Mouse (Mus musculus) limb, embryonic 12.5 days (tissue): ENCODE data around the gene Kif3a. TPM values are rescaled to one million over a fixed set of nuclear protein-coding genes. Genes with fewer than 3 reads are reported as not detected.

Experiments
- ATAC-seq: fragments of 200-750 bp; cut with Nextera tagmentation; 2 replicates; pipeline ENCODE4 v1.8.0; 2017; ENCODE audit warnings: low read depth, moderate TSS enrichment; ENCODE audit not compliant: insufficient number of reproducible peaks, insufficient read depth, low FRiP score, low TSS enrichment
- H3K27ac ChIP-seq: fragments of 300-500 bp; sonication (generic); 2 replicates; pipeline ENCODE4 v1.5.1; 2016; ENCODE audit warnings: mild to moderate bottlenecking, moderate library complexity
- H3K27me3 ChIP-seq: fragments of 300-500 bp; sonication (generic); 2 replicates; pipeline ENCODE4 v1.6.1; 2016; ENCODE audit warnings: mild to moderate bottlenecking, moderate library complexity
- H3K36me3 ChIP-seq: fragments of 300-500 bp; sonication (generic); 2 replicates; pipeline ENCODE4 v1.6.1; 2016; ENCODE audit warnings: mild to moderate bottlenecking, moderate library complexity
- H3K4me1 ChIP-seq: fragments of 300-500 bp; sonication (generic); replicated peaks from 2 replicates; pipeline ENCODE4 v1.6.1; 2016
- H3K4me2 ChIP-seq: fragments of 300-500 bp; sonication (generic); 2 replicates; pipeline ENCODE4 v1.6.1; 2016; ENCODE audit warnings: mild to moderate bottlenecking, moderate library complexity
- H3K4me3 ChIP-seq: fragments of 300-500 bp; sonication (generic); replicated peaks from 2 replicates; pipeline ENCODE4 v1.5.1; 2016; ENCODE audit warnings: mild to moderate bottlenecking
- H3K9ac ChIP-seq: fragments of 300-500 bp; sonication (generic); replicated peaks from 2 replicates; pipeline ENCODE4 v1.6.1; 2016; ENCODE audit warnings: mild to moderate bottlenecking, moderate library complexity
- H3K9me3 ChIP-seq: fragments of 300-500 bp; sonication (generic); 2 replicates; pipeline ENCODE4 v1.6.1; 2016; ENCODE audit warnings: mild to moderate bottlenecking, moderate library complexity
- WGBS: fragments of 180-500 bp; shearing (Covaris S2); methylation state at CpG from one replicate; pipeline ENCODE4 v1.1.7; 2016; 5-methylcytosine and 5-hydroxymethylcytosine counted together
- polyA plus RNA-seq: library from polyadenylated mRNA; unstranded; fragments of >200 nt; fragmentation: Nextera tagmentation; extraction: Ambion mirVana; gene quantifications from 2 replicates; pipeline ENCODE4 v1.2.1, GENCODE M21; 2016

Kif3a gene
- 80.7 and 84.6 TPM in 2 replicates for polyA plus RNA-seq

DNA sequence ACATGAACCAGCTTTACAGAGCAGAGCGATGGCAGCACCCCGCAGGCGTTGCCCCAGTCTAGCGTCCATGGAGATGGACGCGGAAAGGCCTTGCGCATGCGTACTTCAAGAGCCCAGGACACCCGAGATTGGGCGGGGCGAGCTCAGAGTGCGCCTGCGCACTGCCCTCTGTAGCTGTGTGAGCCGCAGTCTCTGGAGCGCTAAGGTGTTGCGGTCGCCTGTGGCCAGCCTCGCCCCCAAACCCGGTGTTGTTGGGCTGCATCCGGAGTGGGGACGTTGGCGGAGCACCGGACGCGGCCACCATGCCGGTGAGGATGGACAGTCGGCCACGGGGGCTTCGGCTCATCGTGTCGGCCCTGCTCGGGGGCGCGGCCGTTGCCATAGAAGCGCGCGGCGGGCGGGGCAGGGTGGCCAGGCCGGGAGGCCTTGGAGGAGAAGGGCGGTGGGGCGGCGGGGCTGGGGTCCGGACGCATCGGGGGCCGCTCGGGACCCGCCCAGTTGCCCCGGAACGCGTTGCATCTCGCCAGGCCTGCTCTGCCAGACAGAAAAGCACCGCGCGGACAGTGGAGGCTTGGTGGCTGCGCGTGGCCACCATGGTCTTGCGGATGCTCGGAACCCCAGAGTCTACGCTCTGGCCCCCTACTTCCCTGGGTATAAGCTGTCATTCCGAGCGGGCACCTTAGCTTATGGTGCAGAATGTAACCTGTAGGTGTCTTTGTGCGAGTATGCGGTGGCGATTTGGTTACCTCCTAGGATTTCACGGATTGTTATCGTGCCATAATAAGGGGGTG is at the start of gene Kif3a:
Kif3a (plus strand) TSS at position 156 of the 791 bp plus-strand sequence.
- Histone ChIP-seq H3K27me3 (no peaks in the 10 kb centered on the region), H3K4me3 (peak within 1 kb of the TSS; percentile 69), H3K36me3 (peaks cover 11% of the 10 kb centered on the region), H3K27ac (peak within 1 kb of the TSS; percentile 57), H3K9me3 (no peaks in the 10 kb centered on the region), H3K4me2 (peak within 1 kb of the TSS; percentile 76), H3K9ac (peak within 1 kb of the TSS; percentile 73), H3K4me1 (peaks cover 11% of the 10 kb centered on the region; the same call in 1 of the 2 replicates)
- under 1% methylated on average over 69 of the region's 69 CpGs for WGBS
- peak; percentile 96 for ATAC-seq

DNA sequence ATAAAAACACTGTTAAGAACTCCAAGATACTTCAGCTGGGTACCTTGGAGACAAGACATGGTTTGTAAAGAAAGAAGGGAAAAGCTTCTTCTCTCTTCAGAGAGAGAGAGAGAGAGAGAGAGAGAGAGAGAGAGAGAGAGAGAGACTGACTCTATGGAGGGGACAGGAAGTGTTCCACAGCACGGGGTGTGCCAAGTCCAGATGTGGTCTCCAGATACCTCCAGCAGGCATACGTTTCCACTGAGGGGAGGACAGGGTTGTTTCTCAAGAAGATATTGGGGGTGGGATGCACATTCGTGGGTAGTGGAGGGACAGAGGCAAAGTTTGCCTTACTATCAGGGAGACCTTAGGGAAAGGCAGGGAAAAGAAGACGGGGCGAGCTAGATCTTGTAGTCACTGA is 48.4 kb upstream of the Kif3a start:
- H3K27me3 ChIP-seq = no peaks in the 10 kb centered on the region
- no peaks in the 10 kb centered on the region for H3K36me3 ChIP-seq
- H3K4me2 ChIP-seq = peak overlapping the region; percentile 82
- WGBS = 46% methylated on average over 5 of the region's 5 CpGs
- no peak overlapping the region for H3K9ac ChIP-seq
- no peak overlapping the region for H3K27ac ChIP-seq
- H3K4me3 ChIP-seq = no peak overlapping the region
- peaks cover 47% of the 10 kb centered on the region for H3K4me1 ChIP-seq
- H3K9me3 ChIP-seq = no peaks in the 10 kb centered on the region
- ATAC-seq = no peak

- Histone ChIP-seq H3K4me3 (peak within 1 kb of the TSS; percentile 91), H3K9me3 (no peaks in the 10 kb centered on the region), H3K27ac (peak within 1 kb of the TSS; percentile 84), H3K9ac (peak within 1 kb of the TSS; percentile 89), H3K27me3 (no peaks in the 10 kb centered on the region), H3K36me3 (no peaks in the 10 kb centered on the region), H3K4me1 (peaks cover 54% of the 10 kb centered on the region), H3K4me2 (peak within 1 kb of the TSS; percentile 82)
- 4% methylated on average over 79 of the region's 79 CpGs for WGBS
- peak; percentile 74 for ATAC-seq
These were observed 47.7 kb upstream of the Kif3a start, which contains the start of gene Sept8 for GRCm38 (mm10) chr11:53519207-53520121. Gene Sept8, plus strand, starts transcription at chr11:53519257.

GRCm38 (mm10) chr11:53520122-53520978 is 46.8 kb upstream of the Kif3a start:
- 0 out of 2 replicates have a peak, but pooled peaks have one; percentile 10 for ATAC-seq
- peak overlapping the region; percentile 91 for H3K4me3 ChIP-seq
- H3K9me3 ChIP-seq = no peaks in the 10 kb centered on the region
- 0 out of 2 replicates have a peak, but pooled peaks cover 3% of the 10 kb centered on the region for H3K36me3 ChIP-seq
- H3K27me3 ChIP-seq = no peaks in the 10 kb centered on the region
- peak overlapping the region; percentile 84 for H3K27ac ChIP-seq
- H3K4me1 ChIP-seq = peaks cover 63% of the 10 kb centered on the region
- peak overlapping the region; percentile 82 for H3K4me2 ChIP-seq
- 2% methylated on average over 24 of the region's 24 CpGs for WGBS
- peak overlapping the region; percentile 89 for H3K9ac ChIP-seq

DNA sequence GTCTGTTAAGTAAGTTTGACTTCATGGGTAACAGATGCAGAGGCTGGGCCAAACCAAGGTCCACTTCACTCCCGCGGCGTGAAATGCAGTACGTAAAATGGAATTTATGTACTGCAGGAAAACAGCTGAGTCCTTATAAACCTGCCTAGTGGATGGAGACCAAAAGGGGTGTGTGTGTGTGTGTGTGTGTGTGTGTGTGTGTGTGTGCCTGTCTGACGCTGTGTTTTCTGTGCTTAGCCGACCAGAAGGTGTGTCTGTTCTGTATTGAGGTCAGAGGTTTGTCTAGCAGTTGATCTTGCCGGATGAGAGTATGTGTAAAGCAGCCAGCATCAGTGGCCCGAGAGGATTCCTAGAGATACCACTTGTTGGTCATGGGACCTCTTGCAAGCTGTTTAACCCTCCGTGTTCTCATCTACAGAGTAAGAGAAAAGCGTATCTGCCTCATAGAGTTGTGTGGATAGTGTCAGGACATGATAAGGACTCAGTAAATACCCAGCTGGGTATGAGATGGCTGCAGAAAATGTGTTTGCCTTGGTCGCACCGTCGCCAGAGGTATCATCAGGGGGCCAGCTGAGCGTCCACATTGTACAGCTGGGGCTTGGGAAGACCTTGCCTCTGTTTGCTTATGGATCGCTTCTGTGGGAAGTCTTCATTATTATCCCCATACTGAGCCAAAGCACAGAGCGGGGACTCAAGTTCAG is 45.9 kb upstream of the Kif3a start:
- WGBS = 44% methylated on average over 16 of the region's 16 CpGs
- Histone ChIP-seq H3K9me3 (no peaks in the 10 kb centered on the region), H3K4me1 (peaks cover 68% of the 10 kb centered on the region), H3K4me3 (peak overlapping the region; percentile 91), H3K36me3 (0 out of 2 replicates have a peak, but pooled peaks cover 3% of the 10 kb centered on the region), H3K4me2 (peak overlapping the region; percentile 82), H3K27me3 (no peaks in the 10 kb centered on the region), H3K9ac (peak overlapping the region; percentile 19), H3K27ac (peak overlapping the region; percentile 84)
- ATAC-seq = no peak

GRCm38 (mm10) chr11:53521821-53522131 is 45.4 kb upstream of the Kif3a start:
- Histone ChIP-seq H3K27me3 (no peaks in the 10 kb centered on the region), H3K4me1 (peaks cover 68% of the 10 kb centered on the region), H3K36me3 (0 out of 2 replicates have a peak, but pooled peaks cover 3% of the 10 kb centered on the region), H3K4me3 (peak overlapping the region; percentile 91), H3K9me3 (no peaks in the 10 kb centered on the region), H3K4me2 (peak overlapping the region; percentile 82), H3K27ac (peak overlapping the region; percentile 84; the same call in 1 of the 2 replicates), H3K9ac (peak overlapping the region; percentile 19)
- WGBS = 89% methylated on average over 7 of the region's 7 CpGs
- ATAC-seq = no peak

- Histone ChIP-seq H3K9ac (no peak overlapping the region), H3K27ac (no peak overlapping the region), H3K36me3 (0 out of 2 replicates have a peak, but pooled peaks cover 3% of the 10 kb centered on the region), H3K9me3 (no peaks in the 10 kb centered on the region), H3K4me3 (no peak overlapping the region), H3K27me3 (no peaks in the 10 kb centered on the region), H3K4me2 (no peak overlapping the region), H3K4me1 (peaks cover 64% of the 10 kb centered on the region)
- WGBS = 94% methylated on average over 3 of the region's 3 CpGs
- ATAC-seq = no peak
These were observed 44.8 kb upstream of the Kif3a start for GRCm38 (mm10) chr11:53522362-53522761.

DNA sequence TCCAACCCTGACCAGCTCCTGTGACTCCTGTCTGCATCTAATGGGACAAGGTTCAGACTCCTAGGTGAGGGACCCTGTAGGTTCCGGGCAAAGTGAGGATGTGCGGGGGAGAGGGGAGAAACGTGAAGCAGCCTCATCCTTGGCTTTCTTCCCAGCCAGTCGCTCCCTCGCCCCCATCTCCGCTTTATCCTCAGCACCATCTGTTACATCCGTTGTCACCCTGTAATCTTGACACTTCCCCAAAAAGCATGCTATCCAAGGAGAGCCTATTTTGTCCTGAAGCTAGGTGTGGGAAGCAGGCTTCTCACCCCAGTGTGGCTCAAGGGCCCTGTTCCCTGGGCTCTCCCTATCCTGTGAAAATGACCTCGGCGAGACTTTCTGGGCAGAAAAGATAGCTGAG is 44.2 kb upstream of the Kif3a start:
- H3K4me1 ChIP-seq = peaks cover 67% of the 10 kb centered on the region
- H3K9ac ChIP-seq = no peak overlapping the region

DNA sequence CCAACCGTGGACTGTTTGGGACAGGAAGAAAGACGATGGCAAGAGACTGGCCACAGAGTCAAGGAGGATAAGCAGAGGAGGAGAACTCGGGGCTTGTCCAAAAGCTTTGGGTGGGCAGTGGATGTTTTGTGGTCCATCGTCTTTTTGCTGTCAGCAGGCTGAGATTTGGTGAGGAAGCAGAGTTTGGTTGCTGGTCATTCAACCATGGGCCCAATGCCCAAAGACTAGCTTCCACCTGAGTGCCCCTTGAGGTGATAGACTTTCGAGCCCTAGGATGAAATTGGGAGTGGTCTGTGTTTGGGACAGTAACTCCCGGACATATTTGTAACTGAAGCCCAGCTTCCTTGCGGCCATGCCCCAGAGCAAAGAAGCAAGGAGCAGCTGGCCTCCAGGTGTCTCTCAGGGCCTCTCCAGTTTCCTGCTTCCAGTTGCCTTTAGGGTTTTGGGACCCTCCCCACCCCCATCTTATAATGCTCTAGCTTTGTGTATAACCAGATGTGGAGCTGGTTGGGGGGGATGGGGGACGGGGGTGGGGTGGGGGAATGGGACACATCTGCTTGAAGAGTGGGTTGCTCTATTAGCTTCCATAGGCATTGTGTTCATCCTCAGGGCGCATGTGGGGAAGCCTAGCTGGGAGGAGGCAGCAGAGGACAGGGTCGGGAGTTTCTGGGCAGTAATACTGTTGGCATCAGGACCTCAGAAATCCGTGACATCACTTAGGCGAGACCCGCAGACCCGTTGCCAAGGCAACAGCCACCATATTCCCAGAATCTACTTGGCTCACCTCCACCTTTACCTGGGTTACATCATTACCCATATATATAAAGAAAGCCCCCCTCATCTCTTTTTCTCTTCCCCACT is 43.4 kb upstream of the Kif3a start:
- Histone ChIP-seq H3K4me3 (no peak overlapping the region), H3K4me2 (peak overlapping the region; percentile 21), H3K27ac (peak overlapping the region; percentile 59; the same call in 1 of the 2 replicates), H3K4me1 (peaks cover 74% of the 10 kb centered on the region), H3K27me3 (no peaks in the 10 kb centered on the region), H3K9ac (no peak overlapping the region), H3K9me3 (no peaks in the 10 kb centered on the region), H3K36me3 (0 out of 2 replicates have a peak, but pooled peaks cover 3% of the 10 kb centered on the region)
- 54% methylated on average over 14 of the region's 14 CpGs for WGBS
- ATAC-seq = no peak

More for the DNA sequence above, 44.2 kb upstream of the Kif3a start:
- H3K4me2 ChIP-seq = peak overlapping the region; percentile 21; the same call in 1 of the 2 replicates
- peak overlapping the region; percentile 59; the same call in 1 of the 2 replicates for H3K27ac ChIP-seq
- H3K9me3 ChIP-seq = no peaks in the 10 kb centered on the region
- H3K27me3 ChIP-seq = no peaks in the 10 kb centered on the region
- H3K4me3 ChIP-seq = no peak overlapping the region
- 43% methylated on average over 9 of the region's 9 CpGs for WGBS
- ATAC-seq = no peak
- 0 out of 2 replicates have a peak, but pooled peaks cover 3% of the 10 kb centered on the region for H3K36me3 ChIP-seq
